ENCODE assay signal across 16 mouse cellular contexts in the genomic region with DNA sequence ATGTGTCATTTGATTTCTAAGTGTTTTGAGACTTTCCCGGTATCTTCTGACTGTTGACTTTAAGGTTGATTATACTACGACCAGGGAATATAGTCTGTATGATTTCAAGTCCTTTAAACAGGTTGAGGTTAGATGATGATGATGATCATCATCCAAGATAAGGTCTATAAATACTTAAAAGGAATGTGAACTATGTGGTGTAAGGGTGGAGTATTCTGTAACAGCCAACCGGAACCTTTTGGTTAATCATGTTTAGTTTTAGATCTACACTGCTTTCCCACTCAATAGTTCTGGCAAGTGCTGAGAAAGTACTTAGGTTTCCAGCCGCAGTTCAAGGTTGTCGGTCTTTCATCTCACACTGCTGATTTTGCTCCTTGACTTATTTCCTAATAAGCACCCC.
"Had no signal": no experiment of that assay in that cellular context is flagged by ENCODE, and none has a peak within 500 bp of the region (broad histone marks: within the 10 kb centered on the region; RNA-seq: fewer than 3 reads in every experiment).

No protein-coding gene starts in this region.

- DNase-seq: gastrocnemius, adult 2 months; gastrocnemius, postnatal 10 days; gastrocnemius, postnatal 25 days; heart, adult 18-20 months; heart, postnatal 10 days; heart, postnatal 4 days; kidney, adult 18-20 months; kidney, adult 8-10 months; kidney, postnatal 10 days; kidney, postnatal 25 days; kidney, postnatal 4 days; liver; liver, embryonic 13.5 days had no signal

- ATAC-seq: hindbrain, embryonic 16.5 days; intestine, embryonic 15.5 days; intestine, postnatal 0 days had no signal
